Mouse (Mus musculus) megakaryocyte, embryonic 14.5 days (primary cell): ENCODE results near the gene Pip4k2c.

ENCODE experiments used
- FLI1 ChIP-seq: IDR thresholded peaks from 2 replicates; pipeline ENCODE4 v1.6.1; 2012; ENCODE audit warnings: low read length, inconsistent platforms, mixed read lengths
- GATA1 ChIP-seq: IDR thresholded peaks from 3 replicates; pipeline ENCODE4 v1.6.1; 2012; ENCODE audit warnings: mixed read lengths, low read length, inconsistent platforms, borderline replicate concordance

GRCm38 (mm10) chr10:127196392-127196791 lies 15.0 kb downstream of the Pip4k2c start:
- TF ChIP-seq GATA1 (no peak), FLI1 (no peak)
